Mouse (Mus musculus) kidney, adult 2 months (tissue): ENCODE data around the gene Etl4. TPM values are rescaled to one million over a fixed set of nuclear protein-coding genes. Genes with fewer than 3 reads are reported as not detected.

Experiments used
- DNase-seq: peaks from one replicate; pipeline ENCODE4 v3.0.0; 2021
- H3K27ac ChIP-seq: fragments of 200-500 bp; 2 replicates; pipeline ENCODE4 v1.5.1; 2012; ENCODE audit warnings: low read depth, low read length, control low read depth, inconsistent platforms; ENCODE audit not compliant: insufficient read depth
- H3K27me3 ChIP-seq: fragments of 200-500 bp; replicated peaks from 2 replicates; pipeline ENCODE4 v1.6.1; 2012; ENCODE audit warnings: mild to moderate bottlenecking, moderate library complexity, low read length, inconsistent platforms; ENCODE audit not compliant: control insufficient read depth, insufficient read depth
- H3K36me3 ChIP-seq: fragments of 200-500 bp; 2 replicates; pipeline ENCODE4 v1.6.1; 2012; ENCODE audit warnings: mild to moderate bottlenecking, moderate library complexity, low read length, inconsistent platforms; ENCODE audit not compliant: control insufficient read depth, insufficient read depth
- H3K4me1 ChIP-seq: fragments of 200-500 bp; 2 replicates; pipeline ENCODE4 v1.6.1; 2011; ENCODE audit warnings: low read length; ENCODE audit not compliant: control insufficient read depth, insufficient read depth
- H3K4me3 ChIP-seq: fragments of 200-500 bp; 2 replicates; pipeline ENCODE4 v1.5.1; 2011; ENCODE audit warnings: mild to moderate bottlenecking, low read depth, low read length, control low read depth; ENCODE audit not compliant: insufficient read depth
- CTCF ChIP-seq: fragments of 200-500 bp; conservative IDR thresholded peaks from 2 replicates; pipeline ENCODE4 v1.5.1; 2011; ENCODE audit warnings: low read depth, mild to moderate bottlenecking, control low read depth, low read length, moderate library complexity, mixed read lengths; ENCODE audit not compliant: insufficient read depth, insufficient read length
- POLR2A ChIP-seq: fragments of 200-500 bp; IDR thresholded peaks from one replicate; pipeline ENCODE4 v1.6.1; 2011; ENCODE audit warnings: low read depth, low read length, control low read depth
- WGBS: fragments of 180-500 bp; shearing (Covaris S2); methylation state at CpG from one replicate; pipeline ENCODE4 v1.1.7; 2018; 5-methylcytosine and 5-hydroxymethylcytosine counted together
- polyA plus RNA-seq: library from polyadenylated mRNA; depleted of rRNA; stranded (reverse); fragments of >200 nt; gene quantifications from 2 replicates; pipeline ENCODE4 v1.2.3, GENCODE M21; 2012

Gene Etl4
- polyA plus RNA-seq, 1 experiment: 21.4 TPM

DNA sequence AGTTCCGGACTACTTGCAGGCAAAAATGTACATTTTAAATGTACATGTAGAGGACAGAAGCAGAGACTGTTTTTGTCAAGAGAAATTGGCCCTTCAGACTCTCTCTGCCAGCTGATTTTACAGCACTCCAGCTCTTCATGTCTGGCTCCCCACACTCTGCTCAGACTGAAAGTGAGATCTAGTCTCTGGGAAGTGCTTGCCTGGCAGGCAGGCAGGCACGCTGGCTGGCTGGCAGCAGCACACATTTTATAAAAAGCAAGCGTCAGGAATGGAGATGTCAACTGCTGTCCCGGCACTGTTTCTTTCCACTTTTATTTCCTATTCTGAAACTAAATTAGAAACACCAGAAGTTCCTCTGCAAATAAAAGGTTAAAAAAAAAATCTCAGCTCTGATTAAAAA lies 339.8 kb downstream of the Etl4 start:
- DNase-seq: no peak
- Histone ChIP-seq H3K27ac (no peak overlapping the region), H3K36me3 (no peaks in the 10 kb centered on the region), H3K4me1 (no peaks in the 10 kb centered on the region), H3K4me3 (no peak overlapping the region), H3K27me3 (no peaks in the 10 kb centered on the region)
- TF ChIP-seq CTCF (no peak), POLR2A (no peak)
- WGBS: 52% methylated on average over 4 of the region's 4 CpGs

DNA sequence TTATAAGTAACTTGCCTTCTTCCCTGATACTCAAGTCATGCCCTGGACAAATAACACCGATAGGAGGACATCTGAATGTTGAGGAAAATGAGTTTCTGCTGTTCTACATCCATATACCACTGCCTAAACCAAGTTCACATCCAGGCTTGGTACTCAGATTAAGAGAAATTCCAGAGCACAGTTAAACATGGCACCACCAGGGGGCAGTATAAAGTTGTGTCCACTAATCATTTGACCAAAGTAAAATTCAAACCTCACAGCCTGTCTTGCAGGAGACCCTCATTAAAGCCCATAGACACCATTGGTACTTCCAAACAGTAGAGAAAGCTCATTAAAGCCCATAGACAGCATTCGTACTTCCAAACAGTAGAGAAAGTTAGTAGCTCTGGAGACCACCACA lies 366.5 kb downstream of the Etl4 start:
- Histone ChIP-seq H3K4me3 (no peak overlapping the region), H3K36me3 (no peaks in the 10 kb centered on the region), H3K27me3 (no peaks in the 10 kb centered on the region), H3K4me1 (no peaks in the 10 kb centered on the region), H3K27ac (no peak overlapping the region)
- TF ChIP-seq POLR2A (no peak), CTCF (0 out of 2 replicates have a peak, but pooled peaks have one; percentile 5)
- peak; percentile 73 for DNase-seq
- 52% methylated on average over 2 of the region's 2 CpGs for WGBS

DNA sequence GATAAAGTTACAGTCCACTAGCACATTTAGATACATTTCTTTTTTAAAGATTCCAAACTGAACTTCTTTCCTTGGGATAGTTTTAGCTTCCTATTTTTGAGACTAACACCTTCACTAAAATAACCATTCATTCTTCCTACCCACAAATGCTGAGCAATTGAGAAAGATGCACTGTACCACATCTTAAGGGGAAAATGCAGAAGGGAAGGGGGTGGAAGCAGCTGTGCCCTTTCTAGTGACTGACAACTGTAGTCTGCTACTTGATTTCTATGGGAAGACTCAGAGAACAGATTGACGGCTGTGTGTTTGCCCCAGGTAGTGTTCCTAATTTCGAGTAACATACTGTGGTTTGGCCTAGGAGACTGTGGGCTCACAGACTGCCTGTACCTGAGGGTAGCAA lies 372.3 kb downstream of the Etl4 start:
- DNase-seq: no peak
- H3K27ac ChIP-seq: no peak overlapping the region
- no peaks in the 10 kb centered on the region for H3K4me1 ChIP-seq
- H3K36me3 ChIP-seq: no peaks in the 10 kb centered on the region
- H3K4me3 ChIP-seq: no peak overlapping the region
- no peak for TF ChIP-seq POLR2A
- no peak for TF ChIP-seq CTCF
- 73% methylated on average over 2 of the region's 2 CpGs for WGBS
- H3K27me3 ChIP-seq: no peaks in the 10 kb centered on the region

DNA sequence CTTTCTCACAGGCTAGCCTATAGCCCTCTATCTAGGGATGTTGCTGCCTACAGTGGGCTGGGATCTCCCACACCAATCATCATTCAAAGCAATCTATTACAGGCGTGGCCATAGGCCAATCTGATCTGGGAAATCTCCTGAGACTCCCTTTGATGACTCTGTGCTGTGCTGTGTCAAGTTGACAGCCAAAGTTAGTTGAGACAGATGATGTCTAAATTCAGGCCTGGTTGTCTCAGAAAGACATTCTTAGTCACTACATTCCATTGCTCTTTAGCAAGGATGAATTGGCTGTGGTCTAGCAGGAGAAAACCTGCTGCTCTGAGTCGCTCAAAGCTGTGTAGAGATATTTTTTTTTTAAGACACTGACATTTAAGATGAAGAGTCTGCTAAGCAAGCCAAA lies 374.8 kb downstream of the Etl4 start:
- Histone ChIP-seq H3K4me1 (no peaks in the 10 kb centered on the region), H3K36me3 (no peaks in the 10 kb centered on the region), H3K27ac (no peak overlapping the region), H3K4me3 (no peak overlapping the region), H3K27me3 (no peaks in the 10 kb centered on the region)
- no peak for TF ChIP-seq POLR2A
- TF ChIP-seq CTCF: no peak
- WGBS: 82% methylated on average over 2 of the region's 2 CpGs
- no peak for DNase-seq

DNA sequence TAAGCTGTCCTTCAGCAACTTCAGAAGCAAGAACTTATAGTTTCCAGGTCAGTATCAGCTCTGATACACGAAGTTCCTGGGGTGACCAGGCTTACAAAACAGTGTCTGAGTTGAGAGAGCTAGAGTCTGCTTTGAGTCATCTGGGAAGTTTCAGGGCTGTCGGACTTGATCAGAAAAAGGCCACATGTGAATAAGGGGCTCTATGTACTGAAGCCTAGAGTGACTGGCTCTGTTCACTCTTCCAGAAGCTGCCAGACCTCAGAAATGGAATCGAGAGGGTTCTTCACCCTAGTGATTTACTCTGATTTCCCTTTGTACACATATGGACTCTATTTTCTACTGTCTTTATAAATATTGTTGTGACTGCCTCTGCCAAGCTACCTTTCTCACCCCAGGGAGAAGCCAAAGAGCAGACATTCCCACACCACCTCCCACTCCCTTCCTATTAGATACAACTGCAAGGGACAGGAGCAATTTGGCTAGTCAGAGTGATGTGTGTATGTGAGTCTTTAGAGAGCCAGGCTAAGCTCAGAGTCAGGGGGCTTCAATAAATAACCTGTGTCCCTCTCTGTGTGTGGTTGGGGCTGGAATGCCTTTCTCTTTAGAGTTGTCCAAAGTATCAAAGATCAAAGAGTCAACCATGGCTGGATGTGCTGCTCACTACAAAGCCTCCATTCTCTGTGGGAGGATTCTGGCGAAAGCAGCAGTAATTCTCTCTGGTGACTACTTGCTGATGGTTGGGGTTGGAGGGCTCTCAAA lies 381.6 kb downstream of the Etl4 start:
- Histone ChIP-seq H3K4me1 (no peaks in the 10 kb centered on the region), H3K27me3 (no peaks in the 10 kb centered on the region), H3K4me3 (no peak overlapping the region), H3K36me3 (no peaks in the 10 kb centered on the region), H3K27ac (no peak overlapping the region)
- no peak for DNase-seq
- TF ChIP-seq CTCF (no peak), POLR2A (no peak)
- WGBS: 57% methylated on average over 4 of the region's 4 CpGs

DNA sequence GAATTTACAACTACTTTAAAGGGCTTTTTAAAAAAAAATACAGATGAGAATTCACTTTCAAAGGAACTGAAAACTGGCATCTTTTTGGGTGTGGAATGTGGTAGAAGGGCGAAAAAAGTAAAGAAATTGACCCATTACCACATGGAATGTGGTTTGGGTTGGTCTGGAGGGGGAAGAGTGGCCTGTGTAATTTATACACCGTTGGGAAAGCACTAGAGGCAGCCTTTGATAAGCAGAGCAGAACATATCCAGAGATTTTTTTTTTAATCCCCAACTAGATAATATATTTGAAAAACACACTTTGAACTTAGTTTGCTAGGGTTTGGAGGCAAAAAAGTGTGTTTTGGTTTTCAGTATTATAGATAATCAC lies 382.1 kb downstream of the Etl4 start:
- DNase-seq: no peak
- H3K4me3 ChIP-seq: no peak overlapping the region
- no peaks in the 10 kb centered on the region for H3K27me3 ChIP-seq
- no peak overlapping the region for H3K27ac ChIP-seq
- TF ChIP-seq CTCF (no peak), POLR2A (no peak)
- H3K36me3 ChIP-seq: no peaks in the 10 kb centered on the region
- 26% methylated on average over 2 of the region's 2 CpGs for WGBS
- H3K4me1 ChIP-seq: no peaks in the 10 kb centered on the region

DNA sequence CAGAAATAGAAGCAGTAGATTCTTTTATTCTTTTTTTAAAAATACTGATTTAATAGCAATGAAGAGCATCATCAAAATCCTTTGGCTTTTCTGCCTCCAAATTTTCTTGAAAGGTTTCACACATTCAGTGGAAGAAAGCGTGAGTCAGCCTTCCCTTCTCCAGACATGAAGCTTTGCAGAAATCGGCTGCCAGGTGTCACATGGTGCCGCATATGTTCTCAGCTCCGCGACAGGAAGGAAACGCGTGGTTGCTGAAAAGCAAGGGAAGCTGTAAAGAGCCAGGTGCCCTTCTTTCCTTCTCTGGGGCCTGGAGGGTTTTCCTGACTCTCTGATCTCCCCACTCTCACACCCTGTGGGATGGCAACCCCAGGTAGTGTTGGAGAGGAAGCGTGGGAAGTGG lies 383.8 kb downstream of the Etl4 start:
- TF ChIP-seq POLR2A (no peak), CTCF (no peak)
- no peak overlapping the region for H3K4me3 ChIP-seq
- no peak for DNase-seq
- no peaks in the 10 kb centered on the region for H3K4me1 ChIP-seq
- no peak overlapping the region for H3K27ac ChIP-seq
- 67% methylated on average over 8 of the region's 8 CpGs for WGBS
- H3K36me3 ChIP-seq: no peaks in the 10 kb centered on the region
- H3K27me3 ChIP-seq: no peaks in the 10 kb centered on the region
